Mouse (Mus musculus): ENCODE measurements at regions not wholly inside any gene's neighbourhood (a gene's known extent, or its start where the extent isn't known, plus 50 kb on each side); places are given as distances from the start of the nearest gene placed in this dataset.

DNA sequence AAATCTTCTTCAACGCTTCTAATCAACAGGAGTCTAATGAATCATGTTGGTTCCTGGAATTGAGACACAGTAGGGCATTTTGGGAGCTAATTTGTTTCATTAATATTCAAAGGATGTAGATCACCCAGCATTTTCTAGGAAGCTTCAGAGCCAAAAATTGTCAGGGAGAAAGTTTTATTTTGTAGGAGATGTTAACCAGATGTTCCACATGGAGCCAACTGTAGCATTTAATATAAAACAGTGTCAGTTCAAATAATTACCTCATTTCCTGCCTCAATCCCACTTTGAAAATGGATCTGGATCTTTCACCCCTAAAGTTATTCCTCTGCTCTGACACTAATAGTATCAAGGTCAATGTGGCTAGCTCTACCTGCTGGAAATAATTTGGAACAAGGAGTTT lies 389.6 kb upstream of the Lmcd1 start:
- DNase-seq: no peak

DNA sequence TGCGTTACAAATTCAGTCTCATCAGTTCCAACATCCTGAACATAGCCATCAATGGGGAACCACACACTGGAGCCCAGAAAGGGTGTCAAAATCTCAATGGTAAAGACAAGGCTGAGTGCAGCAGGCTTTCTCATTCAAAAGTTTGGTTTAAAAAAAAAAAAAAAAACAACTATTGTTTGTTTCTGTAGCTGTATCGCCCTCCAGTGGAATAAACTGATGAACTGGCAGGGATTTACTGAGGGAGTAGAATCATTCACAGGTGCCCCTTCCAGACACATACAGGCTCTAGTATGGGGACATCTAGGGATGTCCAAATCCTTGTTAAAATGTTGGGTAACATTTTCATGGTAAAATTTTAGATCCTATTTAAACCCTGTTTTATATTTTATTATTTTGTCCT lies 361.6 kb upstream of the Lmcd1 start:
- no peak for DNase-seq

DNA sequence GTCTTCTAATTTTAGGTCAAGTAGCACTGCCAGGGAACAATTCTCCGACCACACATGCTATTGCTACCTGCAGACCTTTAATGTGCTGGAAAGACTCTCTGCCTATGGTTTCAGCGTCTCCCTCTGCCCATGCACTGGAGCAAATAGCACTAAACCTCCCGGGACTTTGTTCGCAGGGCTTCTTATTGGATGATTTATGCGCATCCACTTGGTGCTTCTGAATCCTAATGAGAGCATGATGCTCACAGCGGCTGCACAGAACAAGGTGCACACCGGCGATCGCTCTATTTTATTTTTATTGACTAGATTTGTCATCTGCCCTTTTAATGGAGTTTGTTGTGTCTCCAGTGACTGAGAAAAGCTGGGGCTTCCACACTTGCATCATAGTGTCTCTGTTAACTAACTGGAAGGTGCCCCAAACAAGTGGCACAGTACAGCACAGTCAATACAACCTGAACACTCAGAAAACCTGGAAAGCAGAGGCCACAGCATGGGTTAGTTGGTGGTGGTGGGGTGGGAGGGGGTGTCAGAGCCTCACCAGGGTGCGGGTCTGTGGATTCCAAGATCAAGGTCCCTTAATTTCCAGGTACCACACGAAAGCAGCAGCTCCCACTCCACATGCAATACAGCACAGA lies 359.7 kb upstream of the Lmcd1 start:
- DNase-seq: no peak

DNA sequence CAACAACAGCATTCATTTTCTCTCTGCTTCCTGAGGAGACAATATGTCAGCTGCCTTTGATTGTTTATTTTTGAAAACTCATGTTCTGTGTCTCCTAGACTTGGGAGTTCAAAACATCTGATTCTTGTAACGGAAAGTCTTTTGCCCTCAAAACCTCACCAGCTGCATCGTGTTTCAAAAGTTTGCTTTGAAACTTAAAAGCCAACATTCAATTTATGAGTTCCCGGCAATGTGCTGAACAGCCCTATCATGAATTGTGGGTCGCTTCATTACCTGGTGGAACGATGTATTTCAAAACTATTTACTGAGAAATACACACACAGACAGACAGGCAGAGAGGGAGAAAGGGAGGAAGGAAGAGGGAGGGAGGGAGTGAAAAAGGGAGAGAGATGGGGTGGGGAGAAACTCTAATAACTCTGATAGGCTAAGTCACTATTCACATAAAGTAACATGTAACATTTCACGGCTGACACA lies 356.3 kb upstream of the Lmcd1 start:
- no peak for DNase-seq

DNA sequence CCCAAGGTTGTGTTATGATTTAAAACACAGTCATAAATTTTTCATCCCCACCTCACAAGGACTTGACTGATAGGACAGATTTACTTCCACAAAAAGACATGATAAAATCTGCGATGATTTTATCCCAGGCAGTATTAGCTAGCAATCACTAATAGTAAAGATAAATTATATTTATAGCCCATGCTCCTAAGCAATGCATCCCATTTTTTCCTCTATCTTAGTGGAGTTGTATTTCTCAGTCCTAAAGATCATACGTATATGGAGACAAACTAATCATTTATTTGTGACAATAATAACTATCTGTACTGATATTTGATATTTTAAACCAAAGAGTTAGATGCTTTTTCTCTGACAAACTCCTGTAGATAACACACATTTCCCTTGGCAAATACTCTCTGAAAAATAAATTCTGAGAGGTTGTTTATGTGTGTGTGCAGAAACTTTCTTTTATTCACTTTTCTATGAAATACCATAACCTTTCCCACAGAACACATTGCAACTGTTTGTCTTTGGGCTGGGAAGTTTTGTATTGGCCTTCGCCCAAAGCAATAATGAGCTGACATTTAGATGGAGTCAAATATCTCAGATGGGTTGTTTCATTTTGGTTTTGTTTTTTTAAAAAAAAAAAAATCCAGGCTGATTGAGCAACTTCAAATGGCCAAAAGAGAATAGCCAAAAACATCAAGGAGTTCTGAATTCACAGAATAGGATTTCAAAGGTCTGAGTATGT lies 355.5 kb upstream of the Lmcd1 start:
- no peak for DNase-seq

DNA sequence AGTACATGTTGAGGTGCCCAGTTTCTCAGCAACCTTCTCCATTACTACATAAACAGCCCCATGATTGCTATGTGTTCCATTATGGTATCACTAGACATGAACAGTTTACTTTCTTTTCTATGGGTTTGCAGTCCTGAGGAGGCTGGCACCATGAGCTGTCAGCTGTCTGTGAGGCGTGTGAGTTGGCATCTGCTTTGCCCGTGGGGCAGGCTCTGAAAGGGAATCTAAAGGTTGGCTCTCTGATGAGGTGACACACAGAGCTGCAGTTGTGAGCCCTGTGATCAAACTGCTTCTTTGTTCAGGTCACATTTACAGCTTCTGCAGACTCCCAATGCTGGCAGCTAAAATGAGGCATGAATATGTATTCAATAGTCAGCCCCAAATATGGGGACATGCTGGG lies 341.0 kb upstream of the Lmcd1 start:
- no peak for DNase-seq

DNA sequence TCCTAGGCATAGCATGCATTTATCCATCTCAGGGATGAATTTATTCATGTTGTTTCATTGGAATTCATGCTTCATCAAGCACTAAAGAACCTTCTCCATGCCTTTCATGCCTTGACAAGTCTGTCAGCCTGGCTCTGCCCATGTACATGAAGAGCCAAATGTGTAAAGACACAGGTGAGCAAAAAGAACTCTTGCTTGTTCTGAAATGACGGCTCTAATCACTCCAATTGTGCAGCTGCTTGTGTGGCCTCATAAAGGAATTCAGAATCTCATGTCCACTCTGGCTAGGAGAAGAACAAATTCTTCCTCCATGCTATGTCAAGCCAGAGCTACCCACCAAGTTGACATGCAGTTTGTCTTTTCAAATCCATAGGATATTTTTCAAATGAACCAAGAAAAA lies 319.2 kb upstream of the Lmcd1 start:
- no peak for DNase-seq

DNA sequence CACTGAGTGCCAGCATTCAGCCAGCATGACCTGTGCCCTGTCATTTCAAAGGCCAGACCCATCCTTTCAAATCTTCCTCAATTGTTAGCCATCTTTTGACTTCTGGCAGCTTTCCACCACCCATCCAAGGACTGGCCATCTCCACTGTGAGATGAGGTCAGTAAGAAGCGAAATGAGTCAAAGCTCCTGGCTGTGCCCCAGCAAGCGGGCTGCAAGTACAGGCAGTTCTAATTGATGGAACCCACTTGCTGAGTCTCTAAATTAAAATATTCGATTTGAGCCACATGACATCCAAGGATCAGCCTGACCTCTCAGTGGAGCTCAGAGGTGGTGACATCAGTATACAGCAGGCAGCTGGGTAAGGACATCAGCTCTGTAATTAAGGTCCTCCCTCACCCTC lies 307.8 kb upstream of the Lmcd1 start:
- DNase-seq: peak; percentile 76

DNA sequence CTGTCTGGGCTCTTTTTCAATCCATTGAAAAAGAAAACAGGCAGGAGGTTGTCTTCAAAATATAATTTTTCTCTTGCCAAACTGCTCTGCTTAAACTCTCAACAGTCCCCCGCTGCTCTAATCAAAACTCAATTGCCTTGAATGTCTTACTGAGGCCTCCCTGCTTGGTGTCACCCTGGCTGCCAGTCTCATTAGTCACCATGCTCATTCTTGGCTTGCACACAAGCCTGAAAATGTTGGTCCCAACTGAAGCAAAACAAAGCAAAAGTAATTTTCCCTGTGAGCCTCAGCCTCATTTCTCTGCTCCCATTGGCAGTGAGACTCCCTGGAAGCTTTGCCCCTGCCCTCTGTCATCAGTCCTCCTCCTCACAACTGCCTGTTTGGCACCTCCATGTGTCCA lies 288.1 kb upstream of the Lmcd1 start:
- peak; percentile 18 for DNase-seq

DNA sequence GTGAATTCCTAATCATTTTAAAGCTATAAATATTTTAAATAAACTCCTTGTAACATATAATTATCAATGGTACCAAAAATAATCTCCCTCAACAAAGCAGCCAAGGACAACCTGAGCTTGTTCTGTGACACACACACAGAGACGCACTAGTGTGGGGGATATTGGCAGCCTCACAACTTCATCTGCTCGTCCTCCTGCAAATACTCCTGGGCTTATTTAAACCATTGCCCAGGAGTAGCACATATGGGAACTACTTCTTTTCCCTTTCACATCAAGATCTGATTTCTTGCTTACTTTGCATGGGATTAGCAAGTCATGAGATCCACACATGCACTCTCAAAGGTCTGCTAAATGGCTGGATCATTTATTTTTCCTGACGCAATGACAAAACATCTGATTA lies 277.7 kb upstream of the Lmcd1 start:
- DNase-seq: no peak

DNA sequence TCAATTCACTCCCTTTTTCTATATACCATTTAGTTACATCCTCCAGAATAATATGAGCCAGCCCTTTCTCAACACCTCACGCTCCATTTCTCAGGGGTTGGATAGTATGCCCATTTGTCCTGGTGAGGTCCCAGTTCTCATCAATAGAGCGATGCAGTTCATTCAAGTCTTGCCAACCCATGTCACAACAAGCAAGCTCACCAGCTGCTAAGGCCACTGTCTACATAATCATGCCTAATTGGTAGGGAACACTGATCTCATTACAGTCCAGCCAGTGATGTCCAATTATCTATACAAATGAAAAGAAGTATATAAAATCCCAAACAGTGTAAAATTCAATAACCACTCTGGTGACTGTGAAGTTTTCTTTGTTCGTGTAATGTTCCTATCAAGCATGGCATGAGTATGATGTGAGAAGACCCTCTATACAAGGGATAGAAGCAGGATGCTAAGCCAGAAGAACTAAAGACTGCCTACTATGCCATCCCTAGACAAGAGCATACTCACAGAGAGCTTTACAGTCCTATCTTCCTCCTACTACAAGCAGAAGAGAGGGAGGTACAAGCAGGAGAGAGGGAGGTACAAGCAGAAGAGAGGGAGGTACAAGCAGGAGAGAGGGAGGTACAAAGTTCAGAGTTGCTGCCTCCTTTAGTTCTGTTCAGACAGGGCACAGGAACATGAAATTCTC lies 269.6 kb upstream of the Lmcd1 start:
- DNase-seq: no peak

DNA sequence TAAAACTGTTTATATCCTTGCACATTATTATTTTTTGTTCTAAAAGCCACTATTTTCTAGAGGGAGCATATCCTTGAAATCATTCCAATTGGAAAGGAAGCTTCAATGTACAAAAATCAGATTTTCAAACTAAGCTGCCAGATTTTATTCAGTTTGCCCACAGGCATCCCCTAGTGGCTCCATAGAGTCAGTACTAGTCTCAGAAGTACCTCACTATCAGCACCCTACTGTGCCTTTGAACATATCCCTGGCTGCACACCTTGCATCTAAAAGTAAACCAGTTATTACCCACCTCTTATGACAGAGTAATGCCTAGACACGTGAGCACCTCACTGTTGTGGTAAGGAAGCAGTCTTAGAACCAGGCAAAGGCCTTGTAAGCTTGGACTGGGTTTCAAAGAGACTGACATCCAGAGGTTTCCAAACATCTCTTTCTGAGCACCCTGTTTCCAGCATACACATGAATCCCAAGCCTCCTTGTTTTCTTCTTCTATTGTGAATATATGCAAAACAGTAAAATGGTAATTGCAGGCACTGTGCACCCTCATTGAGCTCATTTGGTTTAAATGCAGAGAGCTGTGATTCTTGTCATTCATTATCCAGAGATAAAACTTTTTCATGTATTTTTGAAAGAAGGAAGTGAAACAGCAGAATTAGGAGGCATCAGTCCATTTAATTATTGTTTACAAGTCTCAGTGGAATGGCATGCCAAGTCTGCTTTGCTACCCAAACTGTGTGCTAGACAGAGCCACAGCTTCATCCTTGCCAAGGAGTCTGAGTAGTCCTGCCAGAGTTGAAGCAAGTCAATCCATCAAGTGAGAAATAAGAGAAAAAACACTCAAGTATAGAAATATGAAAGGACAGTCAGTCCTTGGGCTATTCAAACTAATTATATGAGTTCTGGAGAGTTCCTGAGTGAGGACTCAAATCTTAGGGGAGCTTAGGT lies 247.0 kb upstream of the Lmcd1 start:
- DNase-seq: no peak

DNA sequence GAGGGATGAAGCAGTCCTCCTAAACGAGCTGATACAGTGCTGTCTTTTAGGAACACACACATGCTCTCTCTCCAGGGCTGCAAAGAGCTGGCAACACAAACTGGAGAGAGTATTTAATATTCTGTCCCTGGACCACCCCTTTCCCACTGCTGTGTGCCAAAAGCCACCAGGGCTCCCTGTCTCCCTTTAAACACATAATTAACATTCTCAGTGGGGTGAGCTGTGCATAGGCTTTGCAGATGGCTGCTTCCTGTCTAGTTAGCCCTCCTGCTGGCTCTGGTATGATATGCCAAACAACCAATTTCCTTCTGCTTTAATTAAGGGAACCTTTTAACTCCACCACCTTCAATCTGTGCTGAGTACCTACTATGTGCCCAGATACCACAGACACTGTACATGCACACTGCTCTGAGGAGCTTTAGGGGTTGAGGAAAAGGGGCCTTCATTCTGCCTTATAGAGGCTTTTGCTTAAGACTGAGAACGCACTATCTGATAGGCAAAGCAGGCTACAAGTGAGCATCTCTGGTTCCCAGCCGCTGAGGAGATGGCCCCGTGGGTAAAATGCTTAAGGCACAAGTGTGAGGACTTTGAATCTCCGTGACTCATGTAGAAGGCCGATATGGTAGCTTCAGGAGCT lies 222.9 kb upstream of the Lmcd1 start:
- no peak for DNase-seq

DNA sequence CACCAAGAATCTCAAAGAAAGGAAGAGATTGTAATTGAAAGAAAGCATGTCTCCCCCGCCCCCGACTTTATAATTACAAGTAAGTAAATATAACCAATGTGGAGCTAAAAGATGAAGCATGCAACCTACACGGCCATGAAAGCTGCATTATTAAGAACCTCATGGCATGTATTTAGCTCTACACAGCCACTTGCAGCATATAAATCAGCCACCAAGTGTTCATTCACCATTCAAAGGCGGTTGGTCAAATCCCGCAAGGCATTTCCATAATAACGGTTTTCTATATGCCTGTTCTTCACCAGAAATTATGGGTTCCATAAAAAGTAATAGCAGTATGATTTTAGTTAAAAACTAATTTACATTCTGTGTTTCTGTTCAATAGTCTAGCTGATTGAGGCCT lies 221.4 kb upstream of the Lmcd1 start:
- no peak for DNase-seq

DNA sequence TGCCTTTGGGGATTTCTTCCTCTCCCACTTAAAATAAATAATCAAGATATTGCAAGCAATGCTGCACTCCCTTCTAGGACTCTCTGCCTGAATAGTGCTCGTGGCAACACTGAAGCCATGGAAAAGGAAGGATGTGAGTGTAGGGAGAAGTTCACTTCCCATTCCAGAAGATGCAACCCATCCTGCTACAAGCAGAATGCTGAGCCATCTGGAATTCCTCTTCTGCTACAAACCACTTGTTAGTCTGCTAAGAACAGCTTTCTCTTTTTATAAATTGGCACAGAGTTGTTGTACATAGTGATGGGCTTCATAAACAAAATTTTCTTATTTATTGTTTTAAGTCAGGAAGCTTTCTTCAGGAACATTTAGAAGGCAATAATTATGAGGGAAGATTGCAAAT lies 215.7 kb upstream of the Lmcd1 start:
- no peak for DNase-seq

DNA sequence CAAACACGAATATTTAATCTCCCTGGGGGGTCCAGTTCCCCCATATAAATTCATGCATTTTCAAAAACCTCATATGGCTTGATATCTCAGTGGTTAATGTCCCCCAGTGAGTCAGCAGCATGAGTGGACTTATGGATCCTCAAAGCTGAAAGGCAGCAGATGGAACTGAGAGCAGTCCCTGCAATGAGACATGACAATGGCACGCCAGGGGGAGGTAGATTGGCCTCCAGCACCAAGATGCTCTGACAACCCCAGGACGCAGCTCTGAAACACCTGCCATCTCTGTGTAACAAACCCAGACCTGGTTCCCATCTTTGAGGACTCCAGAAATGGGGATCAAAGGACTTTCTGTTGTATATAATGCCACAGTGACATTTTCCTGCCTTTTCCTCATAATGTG lies 210.6 kb upstream of the Lmcd1 start:
- no peak for DNase-seq

DNA sequence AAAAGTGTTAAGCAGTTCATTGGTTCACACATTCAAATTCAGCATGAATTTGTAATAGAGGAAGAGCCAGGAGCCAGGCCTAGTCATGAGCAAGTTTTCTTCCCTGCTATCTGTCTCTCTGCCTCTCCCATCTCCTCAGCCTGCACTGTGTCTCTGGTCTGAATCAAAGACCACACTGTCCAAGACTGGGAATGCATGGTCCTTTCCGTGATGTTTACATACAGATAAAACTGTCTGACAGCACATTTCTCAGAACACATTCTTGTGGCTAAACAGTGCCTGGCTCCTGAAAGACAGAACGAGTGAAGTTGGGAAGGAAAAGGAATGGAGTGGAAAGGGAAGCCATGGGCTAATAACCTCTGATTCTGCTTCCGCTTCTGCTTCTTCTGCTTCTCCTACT lies 183.0 kb upstream of the Lmcd1 start:
- DNase-seq: no peak

DNA sequence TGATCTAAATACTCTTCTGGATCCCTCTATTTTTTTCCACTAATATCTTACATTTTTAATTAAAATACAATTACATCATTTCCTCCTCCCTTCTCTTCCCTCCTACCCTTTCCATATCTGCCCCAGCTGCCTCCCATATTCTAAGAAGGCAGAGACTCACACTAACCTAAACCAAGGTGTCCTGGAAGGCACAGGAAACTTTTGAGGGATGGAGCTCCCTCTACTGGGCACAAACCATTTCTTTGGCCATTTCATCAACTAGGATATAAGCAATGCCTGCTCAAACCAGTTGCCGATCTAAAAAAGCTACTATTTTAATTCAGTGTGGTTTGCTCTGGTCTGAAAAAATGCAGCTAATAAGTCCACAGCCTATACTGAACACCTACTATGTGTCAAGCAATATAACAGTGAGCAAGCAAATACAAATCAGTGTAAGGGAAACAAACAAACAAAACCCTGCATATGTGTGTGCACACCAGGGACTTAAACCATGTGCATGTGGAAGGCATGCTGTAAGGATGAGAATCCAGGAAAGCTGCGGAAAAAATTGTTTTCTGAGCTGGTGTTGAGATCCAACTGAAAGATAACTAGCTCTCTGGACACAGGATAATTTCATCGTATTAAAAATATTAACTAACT lies 182.3 kb upstream of the Lmcd1 start:
- peak; percentile 3 for DNase-seq

DNA sequence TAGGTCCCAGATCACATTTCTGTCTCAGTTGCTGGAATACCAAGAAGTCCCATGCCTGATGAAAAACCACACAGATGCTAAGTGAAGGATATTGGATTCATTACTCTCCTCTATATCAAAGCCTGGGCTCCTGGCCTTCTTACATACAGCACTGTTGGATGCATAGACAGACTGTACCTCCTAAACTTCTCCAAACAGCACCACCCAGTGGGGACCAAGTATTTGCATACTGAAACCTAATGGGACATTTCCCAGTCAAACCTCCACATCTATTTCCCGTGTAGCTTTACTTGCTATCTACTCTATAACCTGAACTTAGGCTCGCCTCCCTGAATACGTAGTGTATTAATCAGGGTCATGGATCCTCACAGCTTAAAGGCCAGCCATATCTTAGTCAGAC lies 180.3 kb upstream of the Lmcd1 start:
- no peak for DNase-seq

DNA sequence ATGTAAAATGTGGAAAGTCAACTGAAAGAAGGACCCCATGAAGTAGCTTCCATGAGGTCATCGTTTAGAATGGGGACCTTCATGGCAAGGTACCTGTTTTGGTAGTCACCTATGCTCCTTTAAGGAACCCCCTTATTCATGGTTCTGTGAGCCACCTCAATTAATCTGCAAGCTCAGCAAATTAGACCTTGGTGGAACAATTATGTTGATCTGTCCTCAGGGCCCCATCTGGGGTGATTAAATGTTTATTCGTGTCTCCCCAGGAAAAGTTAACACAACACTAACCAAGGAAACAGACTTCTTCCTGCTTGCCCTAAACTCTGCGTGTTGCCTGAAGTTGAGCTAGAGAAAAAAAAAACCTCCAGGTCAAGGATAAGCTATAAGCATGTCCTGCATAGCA lies 175.9 kb upstream of the Lmcd1 start:
- no peak for DNase-seq

DNA sequence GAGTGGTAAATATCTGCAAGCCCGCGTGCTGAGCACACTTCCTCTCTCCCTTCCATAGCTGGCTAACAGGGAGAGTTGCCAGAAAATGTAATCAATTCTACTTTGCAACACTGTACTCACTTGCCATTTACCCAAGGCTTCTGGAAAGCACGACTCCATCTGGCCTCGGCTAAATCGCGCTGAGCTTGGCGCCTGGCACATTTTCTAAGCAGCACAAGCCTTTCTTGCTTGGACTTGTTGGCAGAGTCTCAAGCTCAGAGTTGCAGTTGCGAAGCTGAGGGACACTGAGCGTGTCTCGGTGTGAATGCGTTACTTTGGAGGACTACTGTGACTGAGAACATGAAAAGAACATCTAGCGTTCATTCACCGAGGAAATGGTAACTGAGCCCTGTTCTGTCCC lies 164.9 kb upstream of the Lmcd1 start:
- DNase-seq: no peak

DNA sequence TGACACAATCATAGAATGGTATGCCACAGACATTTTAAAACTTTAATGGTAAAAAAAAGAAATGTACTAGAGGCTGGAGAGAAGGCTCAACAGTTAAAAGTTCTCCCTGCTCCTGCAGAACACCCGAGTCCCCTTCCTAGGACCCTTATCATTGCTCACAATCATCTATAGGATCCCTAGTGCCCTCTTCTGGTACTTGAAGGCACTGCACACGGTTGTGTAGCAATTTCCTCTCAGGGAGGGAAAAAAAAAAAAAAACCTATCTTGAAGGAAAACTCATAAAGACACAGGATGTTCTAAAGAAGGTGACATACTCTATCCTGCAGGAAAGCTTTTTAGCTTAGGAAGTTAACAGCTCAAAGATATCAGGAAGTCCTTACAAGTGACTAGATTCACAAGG lies 154.4 kb upstream of the Lmcd1 start:
- DNase-seq: no peak
